12 mouse cellular contexts compared by ENCODE assay signal in the genomic region with DNA sequence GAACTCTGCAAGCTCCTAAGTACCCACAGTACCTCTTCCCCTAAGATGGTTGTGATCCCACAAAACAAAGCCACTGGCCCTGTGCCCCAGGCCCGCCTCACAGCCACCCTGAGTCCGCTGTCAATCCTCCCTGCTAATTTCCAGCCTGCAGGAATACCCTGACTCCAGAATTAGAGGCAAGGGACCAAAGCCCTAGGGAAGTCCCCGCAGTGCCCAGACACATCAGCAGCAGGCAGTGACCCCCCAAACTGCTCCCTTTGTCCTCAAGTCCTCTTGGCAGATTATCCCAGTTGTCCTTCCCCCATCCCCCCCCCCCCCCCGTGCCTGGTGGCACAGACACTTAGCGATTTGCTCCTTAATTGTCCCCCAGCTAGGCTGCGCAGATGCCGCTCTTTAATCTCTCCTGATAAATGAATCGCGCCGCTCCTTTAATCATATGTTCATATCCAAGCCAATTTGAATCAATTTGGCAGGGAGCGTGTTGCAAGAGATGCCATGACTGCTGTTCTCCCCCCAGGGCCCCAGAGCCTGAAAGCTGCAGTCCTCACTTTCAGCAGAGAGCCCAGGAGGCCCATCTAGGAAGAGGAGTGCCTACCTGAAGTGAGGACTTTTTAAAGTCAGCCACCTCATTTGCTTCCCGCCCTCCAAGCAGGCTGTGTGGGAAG. TPM values are rescaled to one million over a fixed set of nuclear protein-coding genes. Genes with fewer than 3 reads are reported as not detected.
DNase-seq lines count a peak whose midpoint lies in the region; ATAC-seq lines count a peak whose summit lies in the region.
"Had no signal": no experiment of that assay in that cellular context is flagged by ENCODE, and none has a peak within 500 bp of the region (broad histone marks: within the 10 kb centered on the region; RNA-seq: fewer than 3 reads in every experiment).

No protein-coding gene starts in this region.

- no peaks in the 10 kb centered on the region for H3K9me3 ChIP-seq in embryonic facial prominence, embryonic 10.5 days
- H3K9me3 ChIP-seq in forebrain, embryonic 10.5 days: no peaks in the 10 kb centered on the region
- no peaks in the 10 kb centered on the region for H3K9me3 ChIP-seq in hindbrain, embryonic 14.5 days (ENCODE audit: control insufficient read depth, low read length)
- no peaks in the 10 kb centered on the region for H3K9me3 ChIP-seq in midbrain, embryonic 15.5 days

- H3K4me1 ChIP-seq in embryonic facial prominence, embryonic 10.5 days: peaks cover 60% of the 10 kb centered on the region
- H3K4me1 ChIP-seq in forebrain, embryonic 10.5 days: peaks cover 61% of the 10 kb centered on the region
- H3K4me1 ChIP-seq in hindbrain, embryonic 14.5 days (replicated peaks; ENCODE audit: control insufficient read depth, insufficient read depth, low read length): peaks cover 38% of the 10 kb centered on the region
- H3K4me1 ChIP-seq in midbrain, embryonic 15.5 days: peaks cover 64% of the 10 kb centered on the region

- WGBS in embryonic facial prominence, embryonic 10.5 days: 10% methylated on average over 12 of the region's 12 CpGs
- 3% methylated on average over 12 of the region's 12 CpGs for WGBS in forebrain, embryonic 10.5 days
- WGBS in hindbrain, embryonic 14.5 days: 8% methylated on average over 11 of the region's 12 CpGs
- WGBS in midbrain, embryonic 15.5 days: 6% methylated on average over 10 of the region's 12 CpGs

- H3K36me3 ChIP-seq in embryonic facial prominence, embryonic 10.5 days (replicated peaks): peaks cover 6% of the 10 kb centered on the region; the same call in 1 of the 2 replicates
- H3K36me3 ChIP-seq in forebrain, embryonic 10.5 days (replicated peaks): 0 out of 2 replicates have a peak, but pooled peaks cover 5% of the 10 kb centered on the region
- H3K36me3 ChIP-seq in hindbrain, embryonic 14.5 days (replicated peaks; ENCODE audit: control insufficient read depth, insufficient read depth): peaks cover 16% of the 10 kb centered on the region
- no peaks in the 10 kb centered on the region for H3K36me3 ChIP-seq in midbrain, embryonic 15.5 days (replicated peaks)

- ATAC-seq in hindbrain, embryonic 14.5 days (ENCODE audit: low FRiP score): no peak; the same call in 1 of the 2 replicates
- ATAC-seq in midbrain, embryonic 15.5 days (replicated peaks): peak; percentile 15; the same call in 1 of the 2 replicates

- peak overlapping the region; percentile 20; the same call in 1 of the 2 replicates for H3K4me3 ChIP-seq in embryonic facial prominence, embryonic 10.5 days
- H3K4me3 ChIP-seq in forebrain, embryonic 10.5 days: peak overlapping the region; percentile 21; the same call in 1 of the 2 replicates
- H3K4me3 ChIP-seq in hindbrain, embryonic 14.5 days (replicated peaks; ENCODE audit: low read length): no peak overlapping the region
- no peak overlapping the region for H3K4me3 ChIP-seq in midbrain, embryonic 15.5 days

- peak overlapping the region; percentile 32; the same call in 1 of the 2 replicates for H3K27ac ChIP-seq in embryonic facial prominence, embryonic 10.5 days (replicated peaks)
- H3K27ac ChIP-seq in forebrain, embryonic 10.5 days: peak overlapping the region; percentile 60
- peak overlapping the region; percentile 58 for H3K27ac ChIP-seq in hindbrain, embryonic 14.5 days
- peak overlapping the region; percentile 54; the same call in 1 of the 2 replicates for H3K27ac ChIP-seq in midbrain, embryonic 15.5 days

- H3K9ac ChIP-seq in hindbrain, embryonic 14.5 days: no peak overlapping the region; the same call in 1 of the 2 replicates
- H3K9ac ChIP-seq in midbrain, embryonic 15.5 days: no peak overlapping the region

- H3K27me3 ChIP-seq in embryonic facial prominence, embryonic 10.5 days (replicated peaks; ENCODE audit: low read depth, poor library complexity, severe bottlenecking): peaks cover 84% of the 10 kb centered on the region
- peaks cover 93% of the 10 kb centered on the region for H3K27me3 ChIP-seq in forebrain, embryonic 10.5 days (ENCODE audit: poor library complexity, severe bottlenecking)
- peaks cover 10% of the 10 kb centered on the region; the same call in 1 of the 2 replicates for H3K27me3 ChIP-seq in hindbrain, embryonic 14.5 days (ENCODE audit: control insufficient read depth, insufficient read depth, low read length)
- 0 out of 2 replicates have a peak, but pooled peaks cover 6% of the 10 kb centered on the region for H3K27me3 ChIP-seq in midbrain, embryonic 15.5 days (replicated peaks)

- peak; percentile 39 for DNase-seq in embryonic facial prominence, embryonic 10.5 days (ENCODE audit: low spot score)
- no peak for DNase-seq in forebrain, embryonic 10.5 days (ENCODE audit: extremely low spot score, low spot score)
- no peak for DNase-seq in hindbrain, embryonic 14.5 days (ENCODE audit: low spot score)
- DNase-seq in gastrocnemius, adult 8-10 months (ENCODE audit: low spot score in 2 of 2): no peak
- no peak for DNase-seq in cerebellum, adult 11 months
- DNase-seq in urinary bladder, postnatal 25 days (ENCODE audit: low spot score): no peak
- no peak for DNase-seq in Muller cell, postnatal 12 days (ENCODE audit: inconsistent ontology term)
- DNase-seq: cerebellum, adult 9-11 months; kidney, adult 11 months; lung, adult 2 months; spleen, adult 18-20 months had no signal

- H3K4me2 ChIP-seq in hindbrain, embryonic 14.5 days (replicated peaks): no peak overlapping the region
- no peak overlapping the region for H3K4me2 ChIP-seq in midbrain, embryonic 15.5 days

RNA-seq across cellular contexts. Expression of a gene that starts 26.3 kb away (rescaled TPM):
- polyA plus RNA-seq in embryonic facial prominence, embryonic 10.5 days (2016; fragmentation: Nextera tagmentation; extraction: Ambion mirVana): 2.1 and 2.7 TPM in 2 replicates
- 10.0 and 10.1 TPM in 2 replicates for polyA plus RNA-seq in forebrain, embryonic 10.5 days (2016; fragmentation: Nextera tagmentation; extraction: Ambion mirVana)
- polyA plus RNA-seq in hindbrain, embryonic 14.5 days (2014; fragmentation: Nextera tagmentation; extraction: Ambion mirVana): 2.8 and 6.1 TPM in 2 replicates
- polyA plus RNA-seq in midbrain, embryonic 15.5 days (2015; fragmentation: Nextera tagmentation; extraction: Ambion mirVana): 5.7 and 6.7 TPM in 2 replicates
- total RNA-seq in gastrocnemius, adult 8-10 months (2022): not detected

Comparison
In these comparisons a context has a peak if more than half of its experiments do, and no peak if none do; other contexts are left out.
1. H3K4me3 ChIP-seq: peak in embryonic facial prominence, embryonic 10.5 days (single experiment) and forebrain, embryonic 10.5 days (single experiment); none in hindbrain, embryonic 14.5 days (single experiment) and midbrain, embryonic 15.5 days (single experiment).
2. Peak in every context shown above with its lines, with median percentiles within 50 percentile points of each other: H3K27ac ChIP-seq.